Mouse (Mus musculus) testis, adult 10 weeks (tissue): ENCODE results near the gene Fam124a. TPM values are rescaled to one million over a fixed set of nuclear protein-coding genes. Genes with fewer than 3 reads are reported as not detected.

Source experiments
- polyA plus RNA-seq: library from polyadenylated mRNA; stranded (reverse); fragments of 350-450 nt; fragmentation: Illumina TruSeq; extraction: RNeasy Lipid Tissue Mini Kit (QIAGEN cat#74804); gene quantifications from one replicate; pipeline ENCODE4 v1.2.3, GENCODE M21; 2014; ENCODE audit warnings: low read depth, low replicate concordance

Gene Fam124a
- polyA plus RNA-seq, result 1.4 TPM

DNA sequence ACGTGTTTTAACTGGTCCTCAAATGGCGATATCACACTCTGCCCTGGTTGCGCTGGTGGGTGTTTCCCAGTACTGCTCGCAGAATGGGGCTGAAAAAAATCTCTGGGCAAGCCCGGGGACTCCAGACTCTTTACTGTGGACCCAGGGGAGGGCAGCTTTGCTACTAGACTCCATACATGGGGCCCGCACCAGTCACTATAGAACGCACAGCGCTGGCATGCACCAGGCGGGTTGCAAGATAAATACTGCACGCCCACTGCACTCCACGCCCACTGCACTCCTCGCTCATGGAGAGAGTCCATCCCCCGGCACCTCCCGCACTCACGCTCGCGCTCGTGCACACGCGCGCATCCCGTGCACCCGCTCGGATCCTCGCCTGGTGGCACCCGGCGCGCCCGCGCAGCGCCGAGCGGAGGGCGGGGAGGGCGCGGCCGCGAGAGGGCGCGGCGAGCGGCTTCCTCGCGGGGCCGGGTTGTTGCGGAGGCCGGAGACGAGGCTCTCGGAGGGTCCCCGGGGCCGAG is at the start of gene Fam124a:
TSS of gene Fam124a (plus strand) at position 429 of the 521 bp plus-strand sequence.

DNA sequence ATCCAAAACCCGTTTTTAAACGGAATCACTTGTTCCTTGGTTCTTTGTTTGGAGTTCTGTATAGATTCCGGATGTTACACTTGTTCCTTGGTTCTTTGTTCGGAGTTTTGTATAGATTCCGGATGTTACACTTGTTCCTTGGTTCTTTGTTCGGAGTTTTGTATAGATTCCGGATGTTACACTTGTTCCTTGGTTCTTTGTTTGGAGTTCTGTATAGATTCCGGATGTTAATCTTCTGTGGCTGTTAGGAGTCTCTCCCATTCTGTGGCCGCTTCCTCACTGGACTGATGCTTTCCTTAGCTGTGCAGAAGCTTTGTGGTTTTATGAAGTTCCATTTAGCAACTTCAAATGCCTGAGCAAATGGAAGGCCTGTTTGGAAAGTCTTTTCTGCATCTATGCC is 11.3 kb downstream of the Fam124a start, which contains the start of gene Gm4131:
TSS of gene Gm4131 (minus strand) at position 101 of the 400 bp plus-strand sequence.

Other genes with a start within 250 kb of the Fam124a start
- 0.25 TPM for gene Gucy1b2, start 99.4 kb upstream of the Fam124a start, polyA plus RNA-seq
- 1.6 TPM for gene Gm4131, start 11.2 kb downstream of the Fam124a start, polyA plus RNA-seq
- gene Serpine3, start 107.9 kb downstream of the Fam124a start, polyA plus RNA-seq, result not detected
- 432 TPM for gene Ints6, start 205.4 kb downstream of the Fam124a start, polyA plus RNA-seq